Mouse (Mus musculus): ENCODE data around the gene Hmg20b. TPM values are rescaled to one million over a fixed set of nuclear protein-coding genes. Genes with fewer than 3 reads are reported as not detected.

Hmg20b gene
- polyA plus RNA-seq (2012; fragmentation: generic; extraction: Trizol) = 80.2 TPM

DNA sequence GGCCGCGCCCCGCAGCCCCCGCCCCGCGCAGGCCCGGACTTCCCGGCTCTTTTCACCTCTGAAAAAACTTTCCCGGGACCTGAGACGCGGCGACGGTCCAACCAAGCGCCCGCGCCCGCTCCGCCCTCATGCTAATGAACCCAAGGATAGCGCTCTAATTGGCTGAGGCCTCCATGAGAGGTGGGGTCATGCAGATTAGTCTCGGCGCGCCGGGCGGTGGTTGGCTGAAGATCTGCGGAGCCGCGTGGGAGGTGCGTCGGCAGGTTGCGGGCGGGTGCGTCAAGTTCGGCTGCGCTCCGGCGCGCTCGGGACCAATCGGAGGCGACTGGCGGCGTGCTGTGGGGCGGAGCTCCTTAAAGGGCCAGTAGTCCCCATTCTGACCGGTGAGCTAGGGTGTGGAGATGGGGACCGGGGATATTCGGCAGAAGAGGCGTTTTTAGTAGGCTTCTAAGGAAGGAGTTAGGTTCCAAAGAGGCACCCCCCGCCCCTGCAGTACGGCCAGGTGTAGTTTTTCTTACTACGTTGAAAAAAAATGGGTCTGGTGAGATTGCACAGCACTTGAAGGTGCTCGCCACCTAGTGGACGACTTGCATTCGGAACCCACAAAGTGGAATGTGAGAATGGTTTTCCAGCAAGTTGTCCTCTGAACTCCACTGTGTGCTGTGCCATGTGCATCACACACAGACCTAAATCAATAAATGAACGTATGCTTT, at the start of gene Hmg20b:
Gene Hmg20b, minus strand, starts transcription at position 130 of the 713 bp plus-strand sequence.
- TF ChIP-seq USF1 (IDR thresholded peaks at IDR 0.05; ENCODE audit: low read depth) (no peak), POLR2A (IDR thresholded peaks at IDR 0.05; ENCODE audit: insufficient read length, low read depth) (peak; percentile 18), TCF12 (IDR thresholded peaks at IDR 0.05; ENCODE audit: insufficient read depth, poor library complexity, severe bottlenecking) (no peak)
- Histone ChIP-seq H3ac (ENCODE audit: control insufficient read depth, insufficient read length) (peak within 1 kb of the TSS; percentile 29), H3K27me3 (ENCODE audit: control insufficient read depth, insufficient read depth, insufficient read length) (no peaks in the 10 kb centered on the region), H3K36me3 (ENCODE audit: control insufficient read depth, insufficient read depth) (peaks cover 9% of the 10 kb centered on the region), H3K79me2 (ENCODE audit: control insufficient read depth, insufficient read depth) (no peaks in the 10 kb centered on the region), H3K4me3 (peak within 1 kb of the TSS; percentile 69), H3K4me2 (ENCODE audit: low read depth) (peak within 1 kb of the TSS; percentile 100)

DNA sequence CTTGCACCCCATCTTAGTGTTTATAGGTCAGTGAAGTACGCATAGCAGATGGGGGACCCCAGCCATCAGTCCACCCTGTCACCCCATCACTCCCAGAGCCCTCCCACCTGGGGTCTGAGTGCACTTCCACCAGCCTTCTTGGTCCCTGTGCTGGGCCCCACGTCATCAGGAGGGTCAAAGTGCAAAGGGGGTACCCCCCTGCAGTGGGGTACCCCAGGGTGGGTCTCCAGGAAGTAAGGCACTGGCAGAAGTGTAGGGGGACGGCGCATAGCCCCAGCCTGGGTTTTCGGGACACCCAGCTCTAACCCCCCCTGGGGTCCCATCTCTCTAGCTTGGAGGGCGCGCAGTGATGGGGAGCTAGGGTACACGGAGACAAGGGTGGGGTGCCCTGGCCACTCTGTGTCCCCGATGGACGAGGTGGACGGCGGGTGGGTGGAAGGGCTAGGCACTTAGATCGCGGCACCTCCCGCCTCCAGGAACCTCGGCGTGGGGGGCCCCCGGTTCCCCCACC, 49.6 kb upstream of the Hmg20b start:
- Histone ChIP-seq H3K4me3 (no peak overlapping the region), H3K4me2 (ENCODE audit: low read depth) (no peak overlapping the region), H3K36me3 (ENCODE audit: control insufficient read depth, insufficient read depth) (peaks cover 30% of the 10 kb centered on the region), H3ac (ENCODE audit: control insufficient read depth, insufficient read length) (no peak overlapping the region), H3K27me3 (ENCODE audit: control insufficient read depth, insufficient read depth, insufficient read length) (no peaks in the 10 kb centered on the region), H3K79me2 (ENCODE audit: control insufficient read depth, insufficient read depth) (no peaks in the 10 kb centered on the region)
- no peak for TF ChIP-seq SRF (IDR thresholded peaks at IDR 0.05; ENCODE audit: control insufficient read depth, insufficient read length, low read depth)
- no peak for TF ChIP-seq E2F4 (IDR thresholded peaks at IDR 0.05; ENCODE audit: insufficient read depth)
- TF ChIP-seq POLR2AphosphoS2 (IDR thresholded peaks at IDR 0.05; ENCODE audit: insufficient read length, low read depth) = no peak
- TF ChIP-seq TCF3 (IDR thresholded peaks at IDR 0.05; ENCODE audit: insufficient read length, low read depth) = no peak
- no peak for TF ChIP-seq MYOG (IDR thresholded peaks at IDR 0.05; ENCODE audit: control insufficient read depth in 1 of 3, insufficient read depth in 1 of 3, insufficient read length in 2 of 3, low read depth in 2 of 3)
- no peak for TF ChIP-seq USF1 (IDR thresholded peaks at IDR 0.05; ENCODE audit: low read depth)
- TF ChIP-seq POLR2A (IDR thresholded peaks at IDR 0.05; ENCODE audit: insufficient read length, low read depth) = no peak
- no peak for TF ChIP-seq MYOD1 (IDR thresholded peaks at IDR 0.05; ENCODE audit: control insufficient read depth in 1 of 3, insufficient read length in 2 of 3, low read depth in 2 of 3)
- no peak for TF ChIP-seq TCF12 (IDR thresholded peaks at IDR 0.05; ENCODE audit: insufficient read depth, poor library complexity, severe bottlenecking)
- TF ChIP-seq CEBPB (IDR thresholded peaks at IDR 0.05; ENCODE audit: insufficient read depth, poor library complexity, severe bottlenecking) = no peak
- no peak for TF ChIP-seq MAX (IDR thresholded peaks at IDR 0.05; ENCODE audit: low read depth)
- no peak for TF ChIP-seq REST (IDR thresholded peaks at IDR 0.05; ENCODE audit: insufficient read depth, insufficient read length)

DNA sequence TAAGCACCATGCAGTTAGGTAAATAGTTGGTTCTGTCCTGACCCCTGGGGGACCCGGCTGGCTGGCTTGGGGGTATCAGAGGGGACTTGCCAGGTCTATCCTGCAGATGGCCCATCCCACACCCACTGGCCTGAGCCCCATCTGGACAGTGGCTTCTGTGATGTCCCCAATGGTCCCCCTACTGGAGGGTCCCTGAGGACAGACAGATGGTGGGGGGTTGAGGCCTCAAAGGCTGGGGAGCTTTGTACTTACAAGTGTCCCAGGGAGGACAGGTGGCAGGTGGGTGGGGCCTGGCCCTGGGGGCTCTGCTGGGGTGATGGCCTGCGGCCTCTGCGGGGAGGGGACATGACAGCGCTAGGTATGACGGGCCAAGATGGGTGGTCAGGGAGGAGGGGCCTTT, 49.0 kb upstream of the Hmg20b start:
- TF ChIP-seq POLR2A (IDR thresholded peaks at IDR 0.05; ENCODE audit: insufficient read length, low read depth) (no peak), CEBPB (IDR thresholded peaks at IDR 0.05; ENCODE audit: insufficient read depth, poor library complexity, severe bottlenecking) (no peak)
- H3K36me3 ChIP-seq (ENCODE audit: control insufficient read depth, insufficient read depth) = peaks cover 26% of the 10 kb centered on the region
- no peak overlapping the region for H3ac ChIP-seq (ENCODE audit: control insufficient read depth, insufficient read length)
- no peaks in the 10 kb centered on the region for H3K79me2 ChIP-seq (ENCODE audit: control insufficient read depth, insufficient read depth)
- H3K4me3 ChIP-seq = no peak overlapping the region
- no peaks in the 10 kb centered on the region for H3K27me3 ChIP-seq (ENCODE audit: control insufficient read depth, insufficient read depth, insufficient read length)
- no peak overlapping the region for H3K4me2 ChIP-seq (ENCODE audit: low read depth)

DNA sequence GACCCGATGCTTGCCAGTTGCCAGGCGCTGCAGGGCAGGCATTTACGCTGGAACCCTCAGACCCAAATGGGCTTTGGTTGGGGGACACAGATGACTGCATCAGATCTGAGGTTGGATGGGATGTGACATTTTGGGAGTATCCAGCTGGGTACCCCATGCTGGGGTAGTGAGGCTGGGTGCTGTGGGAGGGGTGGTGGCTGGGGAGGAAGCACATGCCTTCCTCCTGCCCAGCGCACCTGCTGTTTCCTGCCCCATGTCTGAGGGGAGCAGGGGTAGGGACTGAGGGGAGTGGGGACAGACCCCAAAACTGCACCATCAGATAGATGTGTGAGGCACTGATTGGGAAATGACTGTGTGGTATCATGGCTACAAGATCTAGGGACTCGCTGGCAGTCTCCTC, 46.5 kb upstream of the Hmg20b start:
- TF ChIP-seq TCF12 (IDR thresholded peaks at IDR 0.05; ENCODE audit: insufficient read depth, poor library complexity, severe bottlenecking) = no peak
- no peak for TF ChIP-seq TCF3 (IDR thresholded peaks at IDR 0.05; ENCODE audit: insufficient read length, low read depth)
- peak; percentile 49 for TF ChIP-seq POLR2AphosphoS2 (IDR thresholded peaks at IDR 0.05; ENCODE audit: insufficient read length, low read depth)
- TF ChIP-seq MYOG (IDR thresholded peaks at IDR 0.05; ENCODE audit: control insufficient read depth in 1 of 3, insufficient read depth in 1 of 3, insufficient read length in 2 of 3, low read depth in 2 of 3) = no peak
- H3K36me3 ChIP-seq (ENCODE audit: control insufficient read depth, insufficient read depth) = peaks cover 18% of the 10 kb centered on the region
- H3K27me3 ChIP-seq (ENCODE audit: control insufficient read depth, insufficient read depth, insufficient read length) = no peaks in the 10 kb centered on the region
- no peaks in the 10 kb centered on the region for H3K79me2 ChIP-seq (ENCODE audit: control insufficient read depth, insufficient read depth)
- H3K4me3 ChIP-seq = no peak overlapping the region
- no peak overlapping the region for H3K4me2 ChIP-seq (ENCODE audit: low read depth)
- no peak overlapping the region for H3ac ChIP-seq (ENCODE audit: control insufficient read depth, insufficient read length)

DNA sequence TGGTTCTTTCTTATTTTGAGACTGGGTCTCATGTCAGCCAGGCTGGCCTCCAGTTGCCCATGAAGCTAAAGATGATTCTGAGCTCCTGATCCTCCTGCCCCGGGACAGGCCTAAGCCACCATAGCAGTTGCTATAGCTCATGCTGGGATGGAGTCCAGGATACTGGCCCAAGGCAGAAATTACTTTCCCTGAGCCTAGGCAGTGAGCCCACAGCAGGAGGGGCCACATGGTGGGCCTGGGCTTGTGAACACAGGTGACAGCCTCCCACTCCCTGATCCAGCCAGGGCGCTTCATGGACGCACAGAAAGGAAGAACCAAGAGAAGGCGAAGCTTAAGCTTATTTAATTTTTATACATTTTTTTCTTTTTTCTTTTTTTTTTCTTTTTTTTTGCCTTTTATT, 45.6 kb upstream of the Hmg20b start:
- Histone ChIP-seq H3K4me3 (no peak overlapping the region), H3ac (ENCODE audit: control insufficient read depth, insufficient read length) (no peak overlapping the region), H3K4me2 (ENCODE audit: low read depth) (no peak overlapping the region), H3K36me3 (ENCODE audit: control insufficient read depth, insufficient read depth) (peaks cover 10% of the 10 kb centered on the region), H3K27me3 (ENCODE audit: control insufficient read depth, insufficient read depth, insufficient read length) (no peaks in the 10 kb centered on the region), H3K79me2 (ENCODE audit: control insufficient read depth, insufficient read depth) (no peaks in the 10 kb centered on the region)
- TF ChIP-seq POLR2A (IDR thresholded peaks at IDR 0.05; ENCODE audit: insufficient read length, low read depth) = no peak

DNA sequence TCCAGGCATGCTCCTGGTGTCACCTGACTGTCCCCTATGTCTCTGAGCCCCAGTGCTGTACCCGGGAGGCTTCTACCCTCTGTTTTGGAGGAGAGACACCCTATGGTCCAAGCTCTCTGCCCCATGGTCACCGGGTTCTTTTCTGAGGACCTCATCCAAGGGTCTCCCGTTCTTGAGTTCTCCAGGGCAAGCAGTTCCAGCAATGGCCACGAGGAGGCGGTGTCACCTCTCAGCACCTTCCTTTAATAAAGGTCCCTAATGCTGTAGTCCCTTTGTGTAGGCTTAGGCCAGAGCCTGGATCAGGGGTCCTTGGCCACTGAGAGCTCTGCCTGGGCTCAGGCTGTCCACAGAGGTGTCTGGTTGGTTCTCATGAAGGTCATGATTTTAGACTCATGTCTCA, 44.8 kb upstream of the Hmg20b start:
- Histone ChIP-seq H3K4me2 (ENCODE audit: low read depth) (no peak overlapping the region), H3K36me3 (ENCODE audit: control insufficient read depth, insufficient read depth) (peaks cover 7% of the 10 kb centered on the region), H3ac (ENCODE audit: control insufficient read depth, insufficient read length) (no peak overlapping the region), H3K4me3 (no peak overlapping the region), H3K27me3 (ENCODE audit: control insufficient read depth, insufficient read depth, insufficient read length) (no peaks in the 10 kb centered on the region), H3K79me2 (ENCODE audit: control insufficient read depth, insufficient read depth) (no peaks in the 10 kb centered on the region)
- TF ChIP-seq MYOG (IDR thresholded peaks at IDR 0.05; ENCODE audit: control insufficient read depth in 1 of 3, insufficient read depth in 1 of 3, insufficient read length in 2 of 3, low read depth in 2 of 3) = no peak
- no peak for TF ChIP-seq E2F4 (IDR thresholded peaks at IDR 0.05; ENCODE audit: insufficient read depth)
- no peak for TF ChIP-seq CEBPB (IDR thresholded peaks at IDR 0.05; ENCODE audit: insufficient read depth, poor library complexity, severe bottlenecking)
- TF ChIP-seq TCF12 (IDR thresholded peaks at IDR 0.05; ENCODE audit: insufficient read depth, poor library complexity, severe bottlenecking) = no peak
- no peak for TF ChIP-seq MAX (IDR thresholded peaks at IDR 0.05; ENCODE audit: low read depth)
- no peak for TF ChIP-seq USF1 (IDR thresholded peaks at IDR 0.05; ENCODE audit: low read depth)
- no peak for TF ChIP-seq SRF (IDR thresholded peaks at IDR 0.05; ENCODE audit: control insufficient read depth, insufficient read length, low read depth)
- no peak for TF ChIP-seq POLR2AphosphoS2 (IDR thresholded peaks at IDR 0.05; ENCODE audit: insufficient read length, low read depth)
- TF ChIP-seq MYOD1 (IDR thresholded peaks at IDR 0.05; ENCODE audit: control insufficient read depth in 1 of 3, insufficient read length in 2 of 3, low read depth in 2 of 3) = no peak
- no peak for TF ChIP-seq POLR2A (IDR thresholded peaks at IDR 0.05; ENCODE audit: insufficient read length, low read depth)
- no peak for TF ChIP-seq TCF3 (IDR thresholded peaks at IDR 0.05; ENCODE audit: insufficient read length, low read depth)
- no peak for TF ChIP-seq REST (IDR thresholded peaks at IDR 0.05; ENCODE audit: insufficient read depth, insufficient read length)

Measured in myocyte (in vitro differentiated cells).